Mouse (Mus musculus) heart, embryonic 11.5 days (tissue): Measurements from ENCODE around the gene Slc22a15. TPM values are rescaled to one million over a fixed set of nuclear protein-coding genes. Genes with fewer than 3 reads are reported as not detected.

ENCODE experiments used
- ATAC-seq: fragments of 200-750 bp; cut with Nextera tagmentation; replicated peaks from 2 replicates; pipeline ENCODE4 v1.8.0; 2017; ENCODE audit warnings: moderate library complexity; ENCODE audit not compliant: insufficient number of reproducible peaks, low FRiP score, low TSS enrichment
- H3K27ac ChIP-seq: fragments of 300-500 bp; sonication (generic); 2 replicates; pipeline ENCODE4 v1.5.1; 2014; ENCODE audit warnings: mild to moderate bottlenecking, low read depth, low read length
- H3K27me3 ChIP-seq: fragments of 300-500 bp; sonication (generic); 2 replicates; pipeline ENCODE4 v1.6.1; 2014; ENCODE audit warnings: mild to moderate bottlenecking, low read length, mixed read lengths; ENCODE audit not compliant: control insufficient read depth, insufficient read depth
- H3K36me3 ChIP-seq: fragments of 300-500 bp; sonication (generic); 2 replicates; pipeline ENCODE4 v1.6.1; 2014; ENCODE audit warnings: mild to moderate bottlenecking, low read length, moderate library complexity, mixed read lengths; ENCODE audit not compliant: control insufficient read depth, insufficient read depth
- H3K4me1 ChIP-seq: fragments of 300-500 bp; sonication (generic); 2 replicates; pipeline ENCODE4 v1.6.1; 2014; ENCODE audit warnings: low read length; ENCODE audit not compliant: control insufficient read depth, insufficient read depth
- H3K4me2 ChIP-seq: fragments of 300-500 bp; sonication (generic); 2 replicates; pipeline ENCODE4 v1.6.1; 2014; ENCODE audit warnings: mild to moderate bottlenecking, moderate library complexity
- H3K4me3 ChIP-seq: fragments of 300-500 bp; sonication (generic); 2 replicates; pipeline ENCODE4 v1.5.1; 2014; ENCODE audit warnings: low read depth, low read length
- H3K9ac ChIP-seq: fragments of 300-500 bp; sonication (generic); 2 replicates; pipeline ENCODE4 v1.6.1; 2014; ENCODE audit warnings: mild to moderate bottlenecking, low read depth, low read length, moderate library complexity
- H3K9me3 ChIP-seq: fragments of 300-500 bp; sonication (generic); replicated peaks from 2 replicates; pipeline ENCODE4 v1.6.1; 2016; ENCODE audit warnings: low read length; ENCODE audit not compliant: control insufficient read depth
- WGBS: fragments of 180-500 bp; shearing (Covaris S2); extraction: QIAGEN DNeasy Blood & Tissue Kit; methylation state at CpG from one replicate; pipeline ENCODE4 v1.1.7; 2014; ENCODE audit not compliant: insufficient replicate concordance; 5-methylcytosine and 5-hydroxymethylcytosine counted together
- polyA plus RNA-seq: library from polyadenylated mRNA; unstranded; fragments of >200 nt; fragmentation: Nextera tagmentation; extraction: Ambion mirVana; gene quantifications from 2 replicates; pipeline ENCODE4 v1.2.1, GENCODE M21; 2014

Gene Slc22a15
- 6.1 and 7.3 TPM in 2 replicates for polyA plus RNA-seq

- peak; percentile 72 for ATAC-seq
- Histone ChIP-seq H3K4me3 (peak within 1 kb of the TSS; percentile 64), H3K27ac (peak within 1 kb of the TSS; percentile 84)
Measured at GRCm38 (mm10) chr3:101923843-101924740, at the start of gene Slc22a15. Gene Slc22a15 (minus strand): TSS chr3:101924453.

GRCm38 (mm10) chr3:101966825-101967558 lies 42.7 kb upstream of the Slc22a15 start:
- H3K4me1 ChIP-seq = no peaks in the 10 kb centered on the region
- no peaks in the 10 kb centered on the region for H3K27me3 ChIP-seq
- no peak for ATAC-seq
- no peak overlapping the region for H3K4me2 ChIP-seq
- H3K27ac ChIP-seq = no peak overlapping the region
- no peak overlapping the region for H3K4me3 ChIP-seq
- no peaks in the 10 kb centered on the region for H3K36me3 ChIP-seq
- H3K9ac ChIP-seq = no peak overlapping the region
- 0 out of 2 replicates have a peak, but pooled peaks cover 2% of the 10 kb centered on the region for H3K9me3 ChIP-seq
- 60% methylated on average over 3 of the region's 3 CpGs for WGBS

More at GRCm38 (mm10) chr3:101923843-101924740, at the start of gene Slc22a15:
- no peaks in the 10 kb centered on the region for H3K36me3 ChIP-seq
- peaks cover 18% of the 10 kb centered on the region; the same call in 1 of the 2 replicates for H3K4me1 ChIP-seq
- no peaks in the 10 kb centered on the region for H3K9me3 ChIP-seq
- peak within 1 kb of the TSS; percentile 74 for H3K4me2 ChIP-seq
- peak within 1 kb of the TSS; percentile 78 for H3K9ac ChIP-seq
- WGBS = under 1% methylated on average over 91 of the region's 92 CpGs
- H3K27me3 ChIP-seq = no peaks in the 10 kb centered on the region

- H3K4me2 ChIP-seq = no peak overlapping the region
- WGBS = 68% methylated on average over 7 of the region's 7 CpGs
- H3K9ac ChIP-seq = no peak overlapping the region
- H3K4me1 ChIP-seq = no peaks in the 10 kb centered on the region
- no peak overlapping the region for H3K27ac ChIP-seq
- no peaks in the 10 kb centered on the region for H3K27me3 ChIP-seq
- H3K4me3 ChIP-seq = no peak overlapping the region
- no peak for ATAC-seq
- H3K36me3 ChIP-seq = no peaks in the 10 kb centered on the region
- 0 out of 2 replicates have a peak, but pooled peaks cover 2% of the 10 kb centered on the region for H3K9me3 ChIP-seq
Measured at GRCm38 (mm10) chr3:101964352-101964751, 40.1 kb upstream of the Slc22a15 start.

GRCm38 (mm10) chr3:101963501-101963900 lies 39.2 kb upstream of the Slc22a15 start:
- Histone ChIP-seq H3K4me2 (no peak overlapping the region), H3K36me3 (no peaks in the 10 kb centered on the region), H3K4me1 (no peaks in the 10 kb centered on the region), H3K9ac (no peak overlapping the region), H3K27me3 (no peaks in the 10 kb centered on the region), H3K9me3 (0 out of 2 replicates have a peak, but pooled peaks cover under 1% of the 10 kb centered on the region), H3K27ac (no peak overlapping the region), H3K4me3 (no peak overlapping the region)
- 49% methylated on average over 9 of the region's 9 CpGs for WGBS
- no peak for ATAC-seq

GRCm38 (mm10) chr3:101961146-101961835 lies 37.0 kb upstream of the Slc22a15 start:
- no peaks in the 10 kb centered on the region for H3K9me3 ChIP-seq
- no peak overlapping the region for H3K4me3 ChIP-seq
- no peak for ATAC-seq
- H3K4me2 ChIP-seq = no peak overlapping the region
- 81% methylated on average over 15 of the region's 15 CpGs for WGBS
- H3K36me3 ChIP-seq = no peaks in the 10 kb centered on the region
- no peaks in the 10 kb centered on the region for H3K27me3 ChIP-seq
- no peaks in the 10 kb centered on the region for H3K4me1 ChIP-seq
- no peak overlapping the region for H3K27ac ChIP-seq
- no peak overlapping the region for H3K9ac ChIP-seq

GRCm38 (mm10) chr3:101958047-101958446 lies 33.8 kb upstream of the Slc22a15 start:
- Histone ChIP-seq H3K27me3 (no peaks in the 10 kb centered on the region), H3K4me1 (no peaks in the 10 kb centered on the region), H3K9me3 (no peaks in the 10 kb centered on the region), H3K36me3 (no peaks in the 10 kb centered on the region), H3K9ac (no peak overlapping the region), H3K4me2 (no peak overlapping the region), H3K27ac (no peak overlapping the region), H3K4me3 (no peak overlapping the region)
- 64% methylated on average over 3 of the region's 3 CpGs for WGBS
- ATAC-seq = no peak

GRCm38 (mm10) chr3:101953506-101953905 lies 29.3 kb upstream of the Slc22a15 start:
- WGBS = 75% methylated on average over 7 of the region's 7 CpGs
- Histone ChIP-seq H3K27me3 (no peaks in the 10 kb centered on the region), H3K9me3 (no peaks in the 10 kb centered on the region), H3K9ac (no peak overlapping the region), H3K36me3 (no peaks in the 10 kb centered on the region), H3K4me1 (no peaks in the 10 kb centered on the region), H3K4me2 (no peak overlapping the region), H3K27ac (no peak overlapping the region), H3K4me3 (no peak overlapping the region)
- no peak for ATAC-seq

- Histone ChIP-seq H3K27ac (no peak overlapping the region), H3K9ac (no peak overlapping the region), H3K9me3 (no peaks in the 10 kb centered on the region), H3K27me3 (no peaks in the 10 kb centered on the region), H3K4me3 (no peak overlapping the region), H3K36me3 (no peaks in the 10 kb centered on the region), H3K4me2 (no peak overlapping the region), H3K4me1 (no peaks in the 10 kb centered on the region)
- no peak for ATAC-seq
- WGBS = 83% methylated on average over 2 of the region's 2 CpGs
Measured at GRCm38 (mm10) chr3:101952577-101952976, 28.3 kb upstream of the Slc22a15 start.
